Mouse (Mus musculus) stomach, postnatal 0 days (tissue): ENCODE data around the gene Gm17657.

Experiments used
- CTCF ChIP-seq: IDR thresholded peaks from 2 replicates; pipeline ENCODE4 v1.5.1; 2016; ENCODE audit warnings: antibody characterized with exemption, low read depth, mild to moderate bottlenecking, moderate library complexity
- EP300 ChIP-seq: optimal IDR thresholded peaks from 2 replicates; pipeline ENCODE3; 2016; ENCODE audit warnings: antibody characterized with exemption

GRCm38 (mm10) chr17:29579579-29580126 is 30.2 kb upstream of the Gm17657 start:
- no peak for TF ChIP-seq CTCF
- no peak for TF ChIP-seq EP300
